Mouse (Mus musculus) neural tube, embryonic 11.5 days (tissue): ENCODE results near the gene Ralgapb. TPM values are rescaled to one million over a fixed set of nuclear protein-coding genes. Genes with fewer than 3 reads are reported as not detected.

Source experiments
- ATAC-seq: fragments of 200-750 bp; cut with Nextera tagmentation; 2 replicates; pipeline ENCODE4 v1.8.0; 2017; ENCODE audit warnings: moderate number of reproducible peaks, mild to moderate bottlenecking, moderate TSS enrichment, moderate library complexity; ENCODE audit not compliant: insufficient read depth, low FRiP score, low TSS enrichment
- DNase-seq: peaks from one replicate; pipeline ENCODE4 v3.0.0-alpha.2; 2015; ENCODE audit warnings: low spot score
- H3K27ac ChIP-seq: fragments of 300-500 bp; sonication (generic); 2 replicates; pipeline ENCODE4 v1.5.1; 2014; ENCODE audit warnings: low read depth, mild to moderate bottlenecking, low read length
- H3K27me3 ChIP-seq: fragments of 300-500 bp; sonication (generic); 2 replicates; pipeline ENCODE4 v1.6.1; 2014; ENCODE audit warnings: mild to moderate bottlenecking, low read length, mixed read lengths; ENCODE audit not compliant: control insufficient read depth, insufficient read depth
- H3K36me3 ChIP-seq: fragments of 300-500 bp; sonication (generic); 2 replicates; pipeline ENCODE4 v1.6.1; 2014; ENCODE audit warnings: mild to moderate bottlenecking, low read length, moderate library complexity, mixed read lengths; ENCODE audit not compliant: control insufficient read depth, insufficient read depth
- H3K4me1 ChIP-seq: fragments of 300-500 bp; sonication (generic); 2 replicates; pipeline ENCODE4 v1.6.1; 2014; ENCODE audit warnings: low read length, mixed read lengths; ENCODE audit not compliant: control insufficient read depth, insufficient read depth
- H3K4me2 ChIP-seq: fragments of 300-500 bp; sonication (generic); 2 replicates; pipeline ENCODE4 v1.6.1; 2014; ENCODE audit warnings: low read depth, mild to moderate bottlenecking, moderate library complexity
- H3K4me3 ChIP-seq: fragments of 300-500 bp; sonication (generic); 2 replicates; pipeline ENCODE4 v1.5.1; 2014; ENCODE audit warnings: low read depth, low read length
- H3K9ac ChIP-seq: fragments of 300-500 bp; sonication (generic); 2 replicates; pipeline ENCODE4 v1.6.1; 2014; ENCODE audit warnings: mild to moderate bottlenecking, low read length
- H3K9me3 ChIP-seq: fragments of 300-500 bp; sonication (generic); 2 replicates; pipeline ENCODE4 v1.6.1; 2016; ENCODE audit warnings: low read length; ENCODE audit not compliant: control insufficient read depth
- WGBS: fragments of 180-500 bp; shearing (Covaris S2); extraction: QIAGEN DNeasy Blood & Tissue Kit; methylation state at CpG from one replicate; pipeline ENCODE4 v1.1.7; 2014; 5-methylcytosine and 5-hydroxymethylcytosine counted together
- polyA plus RNA-seq: library from polyadenylated mRNA; unstranded; fragments of >200 nt; fragmentation: Nextera tagmentation; extraction: Ambion mirVana; gene quantifications from 2 replicates; pipeline ENCODE4 v1.2.1, GENCODE M21; 2014

Gene Ralgapb
- polyA plus RNA-seq, 1 experiment from 2014 or later = 24.8 TPM

DNA sequence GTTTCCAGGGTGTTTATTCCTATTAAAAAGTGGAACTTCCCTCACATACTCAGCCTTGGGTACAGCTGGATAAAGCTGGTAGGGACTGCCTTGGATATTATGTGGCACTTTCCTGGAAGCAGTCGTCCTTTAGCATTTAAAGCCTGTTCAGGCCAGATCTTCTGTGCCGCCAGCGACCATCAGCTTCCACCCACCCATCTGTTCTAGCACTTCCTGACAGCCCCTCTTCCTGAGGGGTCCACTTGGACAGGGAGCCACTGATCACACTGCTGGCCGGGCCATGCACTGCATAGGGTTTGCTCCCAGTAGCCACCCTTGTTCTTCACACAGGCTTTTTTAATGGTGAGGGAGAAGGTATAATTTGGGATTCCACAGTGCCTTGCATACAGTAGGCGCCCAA lies 88.8 kb downstream of the Ralgapb start:
- DNase-seq (no peak), ATAC-seq (no peak)
- H3K4me1 ChIP-seq = no peaks in the 10 kb centered on the region
- peaks cover 2% of the 10 kb centered on the region for H3K36me3 ChIP-seq
- H3K4me3 ChIP-seq = no peak overlapping the region
- no peaks in the 10 kb centered on the region for H3K27me3 ChIP-seq
- H3K9me3 ChIP-seq = no peaks in the 10 kb centered on the region
- no peak overlapping the region for H3K27ac ChIP-seq
- H3K9ac ChIP-seq = no peak overlapping the region
- 84% methylated on average over 5 of the region's 5 CpGs for WGBS
- H3K4me2 ChIP-seq = no peak overlapping the region

DNA sequence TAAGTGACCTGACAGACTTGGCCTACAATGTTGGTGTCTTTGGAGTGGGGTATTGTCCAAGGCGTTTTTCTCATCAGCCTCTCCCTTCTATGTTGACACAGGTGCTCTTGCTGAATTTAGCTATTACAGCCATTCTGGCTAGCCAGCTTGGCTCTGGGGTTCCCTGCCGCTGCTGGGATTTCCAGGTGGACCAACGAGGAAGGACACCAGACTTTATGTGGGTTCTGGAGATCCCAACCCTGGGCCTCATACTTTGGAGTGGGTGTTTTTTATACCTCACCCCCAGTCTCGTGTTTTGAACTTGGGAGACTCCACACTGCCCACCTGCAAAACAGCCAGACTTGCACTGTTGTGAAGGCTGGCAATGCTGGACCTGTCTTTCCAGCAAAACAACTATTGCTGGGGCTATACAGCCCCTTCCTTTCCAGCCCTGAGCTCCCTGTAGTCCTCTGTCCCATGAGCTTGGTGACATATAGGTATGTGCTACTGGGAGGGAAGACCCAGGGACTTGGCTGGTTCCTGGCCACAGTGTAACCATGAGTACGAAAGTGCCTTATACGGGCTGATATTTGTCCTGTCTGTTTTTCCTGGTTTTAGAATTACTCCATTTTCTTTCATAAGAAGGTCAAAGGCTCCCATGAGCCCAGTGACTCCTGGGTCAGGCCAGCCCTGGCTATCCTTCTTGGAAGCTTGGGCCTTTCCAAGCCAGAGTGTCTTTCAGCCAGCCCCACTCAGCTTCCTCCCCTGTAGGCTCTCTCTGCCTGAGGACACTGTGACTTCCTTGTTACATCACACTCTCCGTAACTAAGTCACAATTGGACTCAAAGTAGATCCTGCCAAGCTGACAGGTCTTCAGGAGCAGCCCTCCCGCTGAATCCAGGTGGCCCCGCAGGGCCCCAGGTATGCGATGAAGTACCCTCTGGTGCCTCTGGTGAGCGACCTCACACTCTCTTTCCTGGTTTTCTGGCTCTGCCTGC lies 92.5 kb downstream of the Ralgapb start, which contains the start of gene Adig:
Gene Adig, plus strand, starts transcription at position 777 of the 977 bp plus-strand sequence.
- ATAC-seq (no peak), DNase-seq (no peak)
- H3K4me1 ChIP-seq = no peaks in the 10 kb centered on the region
- H3K9me3 ChIP-seq = no peaks in the 10 kb centered on the region
- H3K4me3 ChIP-seq = no peak within 1 kb of the TSS
- peaks cover 2% of the 10 kb centered on the region; the same call in 1 of the 2 replicates for H3K36me3 ChIP-seq
- H3K27ac ChIP-seq = no peak within 1 kb of the TSS
- H3K4me2 ChIP-seq = no peak within 1 kb of the TSS
- H3K27me3 ChIP-seq = no peaks in the 10 kb centered on the region
- no peak within 1 kb of the TSS for H3K9ac ChIP-seq
- WGBS = 70% methylated on average over 11 of the region's 11 CpGs

DNA sequence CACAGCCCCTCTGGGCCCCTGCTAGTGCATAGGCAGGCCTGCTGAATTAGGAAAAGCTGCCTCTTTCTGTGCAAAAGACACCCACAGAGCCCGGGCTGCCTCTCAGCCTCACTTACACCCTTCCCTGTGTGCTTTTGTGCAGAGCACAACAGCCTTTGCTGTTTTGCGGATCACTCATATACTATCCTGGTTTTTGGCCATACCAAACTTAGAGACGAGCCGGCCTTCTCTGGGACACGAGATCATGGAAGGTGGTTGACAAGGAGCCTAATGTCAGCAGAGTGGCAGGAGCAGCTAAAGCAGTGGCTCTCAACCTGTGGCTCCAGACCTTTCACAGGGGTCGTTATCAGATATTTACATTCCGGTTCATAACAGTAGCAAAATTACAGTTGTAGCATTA lies 93.6 kb downstream of the Ralgapb start:
- no peak overlapping the region for H3K27ac ChIP-seq
- H3K4me2 ChIP-seq = no peak overlapping the region
- no peak for DNase-seq
- H3K4me1 ChIP-seq = no peaks in the 10 kb centered on the region
- H3K9ac ChIP-seq = no peak overlapping the region
- 83% methylated on average over 7 of the region's 7 CpGs for WGBS
- H3K4me3 ChIP-seq = no peak overlapping the region
- 0 out of 2 replicates have a peak, but pooled peaks cover 2% of the 10 kb centered on the region for H3K36me3 ChIP-seq
- ATAC-seq = no peak
- no peaks in the 10 kb centered on the region for H3K27me3 ChIP-seq
- H3K9me3 ChIP-seq = no peaks in the 10 kb centered on the region

DNA sequence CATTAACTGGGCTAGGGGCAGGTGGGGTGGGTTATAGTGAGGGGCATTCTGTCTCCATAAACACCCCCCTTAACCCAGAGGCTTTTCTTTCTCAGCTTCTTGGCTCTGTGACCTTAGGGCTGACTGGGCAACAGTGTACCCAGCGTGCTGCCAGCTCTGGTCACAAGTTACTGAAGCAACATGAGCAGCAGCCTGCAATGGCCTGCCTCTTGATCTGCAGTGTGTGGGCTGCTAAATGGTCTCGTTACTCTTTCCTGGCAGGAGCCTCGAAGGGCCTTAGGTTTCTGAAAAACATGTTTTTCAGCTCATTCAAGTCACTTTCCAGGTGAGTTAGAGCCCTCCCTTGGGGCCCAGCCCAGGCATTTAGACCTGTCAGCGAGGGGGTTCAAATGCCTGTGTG lies 94.0 kb downstream of the Ralgapb start:
- Histone ChIP-seq H3K27me3 (no peaks in the 10 kb centered on the region), H3K9me3 (no peaks in the 10 kb centered on the region), H3K4me3 (no peak overlapping the region), H3K4me2 (no peak overlapping the region), H3K4me1 (no peaks in the 10 kb centered on the region), H3K27ac (no peak overlapping the region), H3K36me3 (0 out of 2 replicates have a peak, but pooled peaks cover 2% of the 10 kb centered on the region), H3K9ac (no peak overlapping the region)
- 73% methylated on average over 4 of the region's 4 CpGs for WGBS
- ATAC-seq = no peak
- no peak for DNase-seq

DNA sequence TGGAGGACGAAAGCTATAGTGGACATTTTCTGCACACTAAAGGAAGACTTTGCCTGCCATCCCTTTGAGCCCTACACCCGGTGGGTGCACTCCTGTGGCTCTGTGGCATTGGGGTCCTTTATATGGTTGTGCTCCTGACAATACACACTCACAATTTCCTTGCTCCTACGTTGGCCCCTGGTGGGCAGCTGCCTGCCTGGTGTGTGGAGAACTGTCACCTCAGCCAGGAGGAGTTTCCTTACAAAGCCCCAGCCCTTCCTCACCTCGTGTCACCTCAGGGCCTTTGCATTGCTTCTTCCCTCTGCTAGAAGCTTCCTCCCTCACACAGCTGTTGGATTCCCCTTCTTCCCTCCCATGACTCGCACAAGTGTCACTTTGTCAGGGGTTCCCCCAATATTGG lies 96.8 kb downstream of the Ralgapb start:
- Histone ChIP-seq H3K4me3 (no peak overlapping the region), H3K4me2 (no peak overlapping the region), H3K27ac (no peak overlapping the region), H3K36me3 (no peaks in the 10 kb centered on the region), H3K9ac (no peak overlapping the region), H3K4me1 (no peaks in the 10 kb centered on the region), H3K9me3 (no peaks in the 10 kb centered on the region), H3K27me3 (no peaks in the 10 kb centered on the region)
- WGBS = 88% methylated on average over 5 of the region's 5 CpGs
- ATAC-seq (no peak), DNase-seq (no peak)

DNA sequence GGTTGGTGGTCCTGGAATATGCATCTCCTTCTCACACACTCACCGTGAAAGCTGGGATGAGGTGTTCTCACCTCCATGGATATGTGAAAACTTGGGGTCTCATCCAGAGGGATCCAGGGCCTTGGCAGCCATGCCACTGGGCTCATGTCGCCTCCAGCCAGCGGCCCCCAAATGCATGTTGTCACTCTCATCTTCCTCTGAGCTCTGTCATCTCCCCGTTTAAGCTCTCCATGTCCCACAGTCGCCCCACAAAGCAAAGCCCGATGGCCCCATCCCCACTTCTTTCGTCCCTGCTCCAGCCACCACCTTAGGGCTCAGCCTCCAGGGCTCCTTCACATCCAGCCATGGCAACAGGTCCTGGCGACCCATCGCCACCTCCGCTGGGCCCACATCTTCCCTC lies 97.4 kb downstream of the Ralgapb start:
- no peak overlapping the region for H3K4me3 ChIP-seq
- ATAC-seq (no peak), DNase-seq (no peak)
- no peak overlapping the region for H3K27ac ChIP-seq
- no peaks in the 10 kb centered on the region for H3K4me1 ChIP-seq
- no peaks in the 10 kb centered on the region for H3K36me3 ChIP-seq
- H3K27me3 ChIP-seq = no peaks in the 10 kb centered on the region
- no peaks in the 10 kb centered on the region for H3K9me3 ChIP-seq
- 93% methylated on average over 10 of the region's 10 CpGs for WGBS
- no peak overlapping the region for H3K4me2 ChIP-seq
- H3K9ac ChIP-seq = no peak overlapping the region

DNA sequence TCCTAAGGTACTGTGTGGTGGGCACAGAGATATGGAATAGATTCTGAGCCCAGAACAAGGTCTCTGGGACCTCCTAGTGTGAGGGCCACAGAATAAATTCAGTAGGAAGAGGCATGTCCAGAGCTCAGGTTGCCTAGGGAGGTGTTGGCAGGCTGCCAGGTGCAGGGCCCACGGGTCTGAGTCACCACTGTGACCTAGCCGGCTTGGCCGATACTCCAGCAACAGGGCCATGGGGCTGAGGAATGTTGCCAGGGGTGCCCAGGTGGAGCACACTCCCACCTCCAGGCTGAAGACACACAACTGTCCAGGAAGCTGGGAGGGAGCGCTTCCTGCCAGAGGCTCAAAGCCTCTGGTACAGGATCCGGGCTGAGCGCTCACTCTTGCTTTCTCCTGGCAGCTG lies 101.0 kb downstream of the Ralgapb start:
- ATAC-seq (no peak), DNase-seq (no peak)
- 91% methylated on average over 6 of the region's 6 CpGs for WGBS
- no peaks in the 10 kb centered on the region for H3K27me3 ChIP-seq
- H3K9ac ChIP-seq = no peak overlapping the region
- no peak overlapping the region for H3K4me3 ChIP-seq
- no peaks in the 10 kb centered on the region for H3K4me1 ChIP-seq
- H3K9me3 ChIP-seq = no peaks in the 10 kb centered on the region
- no peaks in the 10 kb centered on the region for H3K36me3 ChIP-seq
- H3K4me2 ChIP-seq = no peak overlapping the region
- H3K27ac ChIP-seq = no peak overlapping the region

DNA sequence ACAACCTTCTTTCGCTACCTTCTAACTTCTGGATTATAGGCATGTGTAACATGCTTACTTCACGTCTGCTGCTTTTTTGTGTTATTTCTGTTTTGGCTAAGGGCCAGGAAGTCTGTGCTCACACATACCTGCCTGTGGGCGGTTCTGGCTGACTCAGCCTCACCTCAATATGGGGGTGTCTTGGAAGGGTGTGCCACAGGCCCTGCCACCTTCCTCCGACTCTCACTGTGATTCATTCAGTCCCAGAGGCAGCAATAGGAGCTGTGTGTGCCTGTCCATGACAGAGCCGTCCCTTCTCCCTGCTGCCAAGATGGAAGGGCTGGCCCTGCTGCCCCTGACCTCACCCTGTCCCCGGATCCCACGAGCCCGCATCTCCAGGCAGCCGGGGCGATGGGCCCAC lies 102.9 kb downstream of the Ralgapb start, which contains the start of gene Arhgap40:
Gene Arhgap40, plus strand, starts transcription at position 269 of the 400 bp plus-strand sequence.
- ATAC-seq = no peak
- Histone ChIP-seq H3K4me1 (no peaks in the 10 kb centered on the region), H3K4me2 (no peak within 1 kb of the TSS), H3K27me3 (no peaks in the 10 kb centered on the region), H3K27ac (no peak within 1 kb of the TSS), H3K9me3 (no peaks in the 10 kb centered on the region), H3K36me3 (no peaks in the 10 kb centered on the region), H3K4me3 (no peak within 1 kb of the TSS), H3K9ac (no peak within 1 kb of the TSS)
- no peak for DNase-seq
- 91% methylated on average over 10 of the region's 10 CpGs for WGBS

DNA sequence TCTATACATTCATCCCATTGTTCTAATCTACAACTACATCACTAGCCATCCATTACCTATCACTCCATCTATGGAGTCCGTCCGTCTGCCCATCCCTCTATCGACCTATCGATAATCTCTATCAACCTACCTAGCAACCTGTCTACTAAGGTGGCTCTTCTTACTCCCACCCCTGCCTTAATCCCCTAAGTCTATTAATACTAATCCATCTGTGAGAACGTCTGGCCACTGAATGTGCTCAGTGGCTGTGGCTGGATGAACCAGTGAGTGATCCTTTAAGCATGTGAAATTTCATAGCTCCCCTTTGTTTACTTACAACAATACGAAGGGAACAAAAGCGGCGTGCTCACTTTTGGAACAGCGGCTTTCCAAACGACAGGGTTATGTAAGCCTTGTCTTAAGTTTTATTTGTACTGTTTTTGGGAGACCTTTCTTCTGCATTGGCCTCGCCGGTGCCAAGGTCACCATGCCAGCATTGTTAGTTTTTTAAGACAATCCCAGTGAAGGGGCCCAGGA lies 104.2 kb downstream of the Ralgapb start:
- Histone ChIP-seq H3K9me3 (no peaks in the 10 kb centered on the region), H3K36me3 (no peaks in the 10 kb centered on the region), H3K4me1 (no peaks in the 10 kb centered on the region), H3K4me2 (no peak overlapping the region), H3K27ac (no peak overlapping the region), H3K4me3 (no peak overlapping the region), H3K27me3 (no peaks in the 10 kb centered on the region), H3K9ac (no peak overlapping the region)
- DNase-seq (no peak), ATAC-seq (no peak)
- WGBS = 89% methylated on average over 12 of the region's 12 CpGs
